Mouse (Mus musculus): ENCODE measurements around the gene Fbxo33.
"Not testable (repeated sequence)": the region's sequence is repeated elsewhere in the genome, so short reads cannot be mapped to it uniquely, and the experiment has no call there.

Fbxo33 gene

GRCm38 (mm10) chr12:59219325-59220225, at the start of gene Fbxo33:
Gene Fbxo33 (minus strand): TSS chr12:59219725.
- peak; percentile 77 for DNase-seq (ENCODE audit: extremely low spot score, low read depth, low spot score)

- DNase-seq (ENCODE audit: extremely low spot score, low read depth, low spot score) = no peak
These were observed 46.4 kb upstream of the Fbxo33 start for GRCm38 (mm10) chr12:59265942-59266231.

- DNase-seq (ENCODE audit: extremely low spot score, low read depth, low spot score) = no peak
These were observed 45.8 kb upstream of the Fbxo33 start for GRCm38 (mm10) chr12:59265207-59265941.

- DNase-seq (ENCODE audit: extremely low spot score, low read depth, low spot score) = no peak
These were observed 43.3 kb upstream of the Fbxo33 start for GRCm38 (mm10) chr12:59262841-59263240.

GRCm38 (mm10) chr12:59260798-59261197, 41.3 kb upstream of the Fbxo33 start:
- no peak for DNase-seq (ENCODE audit: extremely low spot score, low read depth, low spot score)

GRCm38 (mm10) chr12:59260362-59260761, 40.8 kb upstream of the Fbxo33 start:
- no peak for DNase-seq (ENCODE audit: extremely low spot score, low read depth, low spot score)

GRCm38 (mm10) chr12:59259015-59259414, 39.5 kb upstream of the Fbxo33 start:
- DNase-seq (ENCODE audit: extremely low spot score, low read depth, low spot score) = no peak

- DNase-seq (ENCODE audit: extremely low spot score, low read depth, low spot score) = no peak
These were observed 30.8 kb upstream of the Fbxo33 start for GRCm38 (mm10) chr12:59250259-59250827.

GRCm38 (mm10) chr12:59248969-59249368, 29.4 kb upstream of the Fbxo33 start:
- DNase-seq (ENCODE audit: extremely low spot score, low read depth, low spot score) = no peak

- DNase-seq (ENCODE audit: extremely low spot score, low read depth, low spot score) = not testable (repeated sequence)
These were observed 21.5 kb upstream of the Fbxo33 start for GRCm38 (mm10) chr12:59241031-59241430.

- DNase-seq (ENCODE audit: extremely low spot score, low read depth, low spot score) = no peak
These were observed 18.9 kb upstream of the Fbxo33 start for GRCm38 (mm10) chr12:59238434-59238833.

- DNase-seq (ENCODE audit: extremely low spot score, low read depth, low spot score) = no peak
These were observed 8.9 kb upstream of the Fbxo33 start for GRCm38 (mm10) chr12:59228401-59228800.

GRCm38 (mm10) chr12:59218640-59219321, 744 bp downstream of the Fbxo33 start:
- no peak for DNase-seq (ENCODE audit: extremely low spot score, low read depth, low spot score)

GRCm38 (mm10) chr12:59217331-59217730, 2.2 kb downstream of the Fbxo33 start:
- DNase-seq (ENCODE audit: extremely low spot score, low read depth, low spot score) = no peak

GRCm38 (mm10) chr12:59216676-59217266, 2.8 kb downstream of the Fbxo33 start:
- DNase-seq (ENCODE audit: extremely low spot score, low read depth, low spot score) = no peak

GRCm38 (mm10) chr12:59216176-59216575, 3.3 kb downstream of the Fbxo33 start:
- DNase-seq (ENCODE audit: extremely low spot score, low read depth, low spot score) = no peak

- DNase-seq (ENCODE audit: extremely low spot score, low read depth, low spot score) = no peak
These were observed 11.7 kb downstream of the Fbxo33 start for GRCm38 (mm10) chr12:59207814-59208213.

GRCm38 (mm10) chr12:59207000-59207390, 12.5 kb downstream of the Fbxo33 start:
- no peak for DNase-seq (ENCODE audit: extremely low spot score, low read depth, low spot score)

GRCm38 (mm10) chr12:59206208-59206999, 13.1 kb downstream of the Fbxo33 start:
- no peak for DNase-seq (ENCODE audit: extremely low spot score, low read depth, low spot score)

- DNase-seq (ENCODE audit: extremely low spot score, low read depth, low spot score) = no peak
These were observed 14.0 kb downstream of the Fbxo33 start for GRCm38 (mm10) chr12:59205571-59205970.
